ENCODE assay signal across 8 mouse cellular contexts in the genomic region with DNA sequence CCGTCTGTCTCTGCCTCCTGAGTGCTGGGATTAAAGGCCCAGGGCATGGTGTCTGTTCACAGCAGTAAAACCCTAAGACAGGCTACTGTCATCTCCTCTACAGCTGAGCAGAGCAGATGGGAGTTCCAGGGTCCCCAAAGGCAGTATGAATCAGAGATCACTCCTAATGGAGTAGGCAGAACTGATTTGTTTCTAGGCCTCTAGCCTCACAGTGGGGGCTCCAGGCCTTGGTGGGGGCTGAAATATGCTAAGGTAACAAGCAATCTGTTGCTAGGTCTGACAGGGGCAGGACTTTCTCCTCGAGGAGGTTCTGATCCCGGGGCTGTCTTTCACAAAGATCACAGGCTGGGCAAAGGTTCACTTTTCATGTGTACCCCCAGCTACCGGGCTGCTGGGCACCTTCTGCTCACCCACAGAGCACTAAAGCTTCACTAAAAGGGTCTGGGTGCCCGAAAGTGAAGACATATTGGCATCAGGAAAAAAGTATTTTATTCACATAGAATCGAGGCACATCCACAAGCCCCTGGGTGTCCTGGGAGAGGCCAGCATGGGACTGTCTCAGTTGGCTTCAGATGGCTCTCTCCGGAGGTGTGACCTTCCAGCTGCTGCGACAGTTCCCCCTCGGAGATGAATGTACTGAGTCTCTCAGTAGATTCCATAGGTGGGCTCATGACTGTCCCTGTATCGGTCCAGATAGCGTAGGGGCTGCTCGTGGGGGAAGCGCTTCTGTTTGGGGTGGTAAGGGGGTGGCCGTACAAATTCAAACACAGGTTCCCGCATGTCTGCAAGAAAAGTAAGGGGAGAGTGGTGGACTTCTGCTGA. TPM values are rescaled to one million over a fixed set of nuclear protein-coding genes. Genes with fewer than 3 reads are reported as not detected.
DNase-seq lines count a peak whose midpoint lies in the region; ATAC-seq lines count a peak whose summit lies in the region.

No protein-coding gene starts in this region.

- H3K27ac ChIP-seq in heart, embryonic 11.5 days (ENCODE audit: low read depth, low read length), result peak overlapping the region; percentile 88
- peak overlapping the region; percentile 91 for H3K27ac ChIP-seq in hindbrain, embryonic 10.5 days
- peak overlapping the region; percentile 88 for H3K27ac ChIP-seq in midbrain, embryonic 10.5 days (replicated peaks)

- peaks cover 4% of the 10 kb centered on the region; the same call in 1 of the 2 replicates for H3K36me3 ChIP-seq in heart, embryonic 11.5 days (ENCODE audit: control insufficient read depth, insufficient read depth, low read length)
- H3K36me3 ChIP-seq in hindbrain, embryonic 10.5 days, result peaks cover 53% of the 10 kb centered on the region
- H3K36me3 ChIP-seq in midbrain, embryonic 10.5 days, result peaks cover 54% of the 10 kb centered on the region

- ATAC-seq in heart, embryonic 11.5 days (replicated peaks; ENCODE audit: insufficient number of reproducible peaks, low FRiP score, low TSS enrichment), result no peak

- peak overlapping the region; percentile 57; the same call in 1 of the 2 replicates for H3K4me3 ChIP-seq in heart, embryonic 11.5 days (ENCODE audit: low read depth, low read length)
- H3K4me3 ChIP-seq in hindbrain, embryonic 10.5 days, result peak overlapping the region; percentile 68
- peak overlapping the region; percentile 67 for H3K4me3 ChIP-seq in midbrain, embryonic 10.5 days

- peak overlapping the region; percentile 72 for H3K4me2 ChIP-seq in heart, embryonic 11.5 days

- DNase-seq in heart, adult 9 months (ENCODE audit: low spot score in 2 of 2), result no peak
- peak; percentile 26 for DNase-seq in adipocyte (ENCODE audit: low spot score)
- DNase-seq in hindbrain, embryonic 10.5 days (ENCODE audit: low spot score), result no peak
- DNase-seq in midbrain, embryonic 10.5 days (ENCODE audit: low spot score), result no peak
- DNase-seq in embryo, embryonic 10 days (ENCODE audit: low spot score), result no peak
- no peak for DNase-seq in layer of hippocampus, adult 11-12 months (ENCODE audit: low spot score)
- no peak for DNase-seq in thymus, postnatal 4 days

- H3K4me1 ChIP-seq in heart, embryonic 11.5 days (ENCODE audit: control insufficient read depth, insufficient read depth, low read length), result peaks cover 27% of the 10 kb centered on the region
- H3K4me1 ChIP-seq in hindbrain, embryonic 10.5 days (replicated peaks), result peaks cover 56% of the 10 kb centered on the region
- H3K4me1 ChIP-seq in midbrain, embryonic 10.5 days, result peaks cover 45% of the 10 kb centered on the region

- peak overlapping the region; percentile 82 for H3K9ac ChIP-seq in heart, embryonic 11.5 days (ENCODE audit: low read depth, low read length)

- WGBS in heart, embryonic 11.5 days (ENCODE audit: insufficient replicate concordance), result 79% methylated on average over 15 of the region's 15 CpGs
- 85% methylated on average over 15 of the region's 15 CpGs for WGBS in hindbrain, embryonic 10.5 days
- WGBS in midbrain, embryonic 10.5 days, result 86% methylated on average over 15 of the region's 15 CpGs

- H3K27me3 ChIP-seq in heart, embryonic 11.5 days (ENCODE audit: control insufficient read depth, insufficient read depth, low read length), result no peaks in the 10 kb centered on the region
- peaks cover 15% of the 10 kb centered on the region for H3K27me3 ChIP-seq in hindbrain, embryonic 10.5 days (ENCODE audit: insufficient read depth, poor library complexity, severe bottlenecking)
- H3K27me3 ChIP-seq in midbrain, embryonic 10.5 days (ENCODE audit: low read depth, poor library complexity, severe bottlenecking), result peaks cover 24% of the 10 kb centered on the region

- H3K9me3 ChIP-seq in heart, embryonic 11.5 days (replicated peaks; ENCODE audit: control insufficient read depth, low read length), result no peaks in the 10 kb centered on the region
- no peaks in the 10 kb centered on the region for H3K9me3 ChIP-seq in hindbrain, embryonic 10.5 days
- H3K9me3 ChIP-seq in midbrain, embryonic 10.5 days (replicated peaks), result no peaks in the 10 kb centered on the region

RNA-seq across cellular contexts. Expression of gene Trim65, which starts 0.6 kb away (rescaled TPM):
- 3.9 and 4.5 TPM in 2 replicates for polyA plus RNA-seq in heart, embryonic 11.5 days (2014; fragmentation: Nextera tagmentation; extraction: Ambion mirVana)
- 1.8 and 2.0 TPM in 2 replicates for polyA plus RNA-seq in hindbrain, embryonic 10.5 days (2016; fragmentation: Nextera tagmentation; extraction: Ambion mirVana)
- polyA plus RNA-seq in midbrain, embryonic 10.5 days (2016; fragmentation: Nextera tagmentation; extraction: Ambion mirVana), result 1.4 and 1.8 TPM in 2 replicates

RNA-seq across cellular contexts. Expression of gene Trim47, which starts 4.5 kb away (rescaled TPM):
- 38.3 and 40.2 TPM in 2 replicates for polyA plus RNA-seq in heart, embryonic 11.5 days (2014; fragmentation: Nextera tagmentation; extraction: Ambion mirVana)
- 3.1 and 4.3 TPM in 2 replicates for polyA plus RNA-seq in hindbrain, embryonic 10.5 days (2016; fragmentation: Nextera tagmentation; extraction: Ambion mirVana)
- polyA plus RNA-seq in midbrain, embryonic 10.5 days (2016; fragmentation: Nextera tagmentation; extraction: Ambion mirVana), result 2.7 TPM in 2 replicates

RNA-seq across cellular contexts. Expression of gene Mrpl38, which starts 7.1 kb away (rescaled TPM):
- polyA plus RNA-seq in heart, embryonic 11.5 days (2014; fragmentation: Nextera tagmentation; extraction: Ambion mirVana), result 109 and 116 TPM in 2 replicates
- polyA plus RNA-seq in hindbrain, embryonic 10.5 days (2016; fragmentation: Nextera tagmentation; extraction: Ambion mirVana), result 108 and 114 TPM in 2 replicates
- 113 TPM in 2 replicates for polyA plus RNA-seq in midbrain, embryonic 10.5 days (2016; fragmentation: Nextera tagmentation; extraction: Ambion mirVana)

RNA-seq across cellular contexts. Expression of gene Fbf1, which starts 36.4 kb away (rescaled TPM):
- polyA plus RNA-seq in heart, embryonic 11.5 days (2014; fragmentation: Nextera tagmentation; extraction: Ambion mirVana), result 20.3 and 20.6 TPM in 2 replicates
- polyA plus RNA-seq in hindbrain, embryonic 10.5 days (2016; fragmentation: Nextera tagmentation; extraction: Ambion mirVana), result 59.2 and 62.8 TPM in 2 replicates
- polyA plus RNA-seq in midbrain, embryonic 10.5 days (2016; fragmentation: Nextera tagmentation; extraction: Ambion mirVana), result 58.9 and 71.0 TPM in 2 replicates

RNA-seq across cellular contexts. Expression of gene Wbp2, which starts 44.8 kb away (rescaled TPM):
- polyA plus RNA-seq in heart, embryonic 11.5 days (2014; fragmentation: Nextera tagmentation; extraction: Ambion mirVana), result 129 and 144 TPM in 2 replicates
- 98.1 and 128 TPM in 2 replicates for polyA plus RNA-seq in hindbrain, embryonic 10.5 days (2016; fragmentation: Nextera tagmentation; extraction: Ambion mirVana)
- polyA plus RNA-seq in midbrain, embryonic 10.5 days (2016; fragmentation: Nextera tagmentation; extraction: Ambion mirVana), result 91.8 and 109 TPM in 2 replicates
